Mouse (Mus musculus) thymus, postnatal 10 days (tissue): Measurements from ENCODE around the gene Ilvbl.
A peak's percentile ranks its signal among the peaks of the same experiment; 100 is the strongest.
"Not testable (repeated sequence)": the region's sequence is repeated elsewhere in the genome, so short reads cannot be mapped to it uniquely, and the experiment has no call there.

Experiments used
- DNase-seq, 2 experiments: peaks; one replicate each; pipeline ENCODE4 v3.0.0; 2021; ENCODE audit warnings: low spot score in 2 of 2

Ilvbl gene

GRCm38 (mm10) chr10:78574250-78575104, at the start of gene Ilvbl:
Gene Ilvbl, plus strand, starts transcription at chr10:78574346.
- DNase-seq = peak; percentile 96 to 97

- not testable (repeated sequence) for DNase-seq
Measured at GRCm38 (mm10) chr10:78525071-78525470, 49.1 kb upstream of the Ilvbl start.

GRCm38 (mm10) chr10:78525511-78525910, 48.6 kb upstream of the Ilvbl start:
- no peak for DNase-seq

GRCm38 (mm10) chr10:78540943-78541342, 33.2 kb upstream of the Ilvbl start:
- DNase-seq = peak; percentile 45 to 69

GRCm38 (mm10) chr10:78565070-78565469, 9.1 kb upstream of the Ilvbl start:
- DNase-seq = no peak

- DNase-seq = no peak
Measured at GRCm38 (mm10) chr10:78569191-78569590, 5.0 kb upstream of the Ilvbl start.

- DNase-seq = no peak
Measured at GRCm38 (mm10) chr10:78569686-78570085, 4.5 kb upstream of the Ilvbl start.

- no peak for DNase-seq
Measured at GRCm38 (mm10) chr10:78570416-78570815, 3.7 kb upstream of the Ilvbl start.

GRCm38 (mm10) chr10:78570897-78571296, 3.2 kb upstream of the Ilvbl start:
- no peak for DNase-seq

- no peak for DNase-seq
Measured at GRCm38 (mm10) chr10:78573226-78573625, 920 bp upstream of the Ilvbl start.

- no peak for DNase-seq
Measured at GRCm38 (mm10) chr10:78575105-78575632, 1.0 kb downstream of the Ilvbl start.

- peak in 1 of 2 experiments; percentile 28 for DNase-seq
Measured at GRCm38 (mm10) chr10:78575690-78576089, 1.5 kb downstream of the Ilvbl start.

- DNase-seq = peak; percentile 40 to 49
Measured at GRCm38 (mm10) chr10:78576435-78577184, 2.5 kb downstream of the Ilvbl start.

GRCm38 (mm10) chr10:78578204-78578603, 4.1 kb downstream of the Ilvbl start:
- DNase-seq = peak; percentile 52 to 56

- no peak for DNase-seq
Measured at GRCm38 (mm10) chr10:78581121-78581520, 7.0 kb downstream of the Ilvbl start.

- DNase-seq = no peak
Measured at GRCm38 (mm10) chr10:78583347-78583746, 9.2 kb downstream of the Ilvbl start.

- DNase-seq = no peak
Measured at GRCm38 (mm10) chr10:78583939-78584338, 9.8 kb downstream of the Ilvbl start.

GRCm38 (mm10) chr10:78584996-78585395, 10.8 kb downstream of the Ilvbl start:
- no peak for DNase-seq

GRCm38 (mm10) chr10:78585606-78586005, 11.5 kb downstream of the Ilvbl start:
- no peak for DNase-seq

GRCm38 (mm10) chr10:78586026-78586425, 11.9 kb downstream of the Ilvbl start:
- no peak for DNase-seq

- no peak for DNase-seq
Measured at GRCm38 (mm10) chr10:78589291-78589690, 15.1 kb downstream of the Ilvbl start.

- peak in 1 of 2 experiments; percentile 30 for DNase-seq
Measured at GRCm38 (mm10) chr10:78589901-78590300, 15.8 kb downstream of the Ilvbl start.
